Mouse (Mus musculus) embryonic facial prominence, embryonic 10.5 days (tissue): Measurements from ENCODE around the gene Tmem54. TPM values are rescaled to one million over a fixed set of nuclear protein-coding genes. Genes with fewer than 3 reads are reported as not detected.
A peak's percentile ranks its signal among the peaks of the same experiment; 100 is the strongest.

Experiments
- DNase-seq: peaks from one replicate; pipeline ENCODE4 v3.0.0-alpha.2; 2017; ENCODE audit warnings: low spot score
- H3K27ac ChIP-seq: fragments of 300-500 bp; sonication (generic); replicated peaks from 2 replicates; pipeline ENCODE4 v1.5.1; 2016; ENCODE audit warnings: mild to moderate bottlenecking
- H3K27me3 ChIP-seq: fragments of 300-500 bp; sonication (generic); replicated peaks from 2 replicates; pipeline ENCODE4 v1.6.1; 2016; ENCODE audit warnings: low read depth, mild to moderate bottlenecking; ENCODE audit not compliant: poor library complexity, severe bottlenecking
- H3K36me3 ChIP-seq: fragments of 300-500 bp; sonication (generic); replicated peaks from 2 replicates; pipeline ENCODE4 v1.6.1; 2016; ENCODE audit warnings: mild to moderate bottlenecking, moderate library complexity
- H3K4me1 ChIP-seq: fragments of 300-500 bp; sonication (generic); 2 replicates; pipeline ENCODE4 v1.6.1; 2016
- H3K4me3 ChIP-seq: fragments of 300-500 bp; sonication (generic); 2 replicates; pipeline ENCODE4 v1.5.1; 2016; ENCODE audit warnings: mild to moderate bottlenecking, moderate library complexity
- H3K9me3 ChIP-seq: fragments of 300-500 bp; sonication (generic); 2 replicates; pipeline ENCODE4 v1.6.1; 2016; ENCODE audit warnings: mild to moderate bottlenecking
- WGBS: fragments of 180-500 bp; shearing (Covaris S2); methylation state at CpG from one replicate; pipeline ENCODE4 v1.1.7; 2016; 5-methylcytosine and 5-hydroxymethylcytosine counted together
- polyA plus RNA-seq: library from polyadenylated mRNA; unstranded; fragments of >200 nt; fragmentation: Nextera tagmentation; extraction: Ambion mirVana; gene quantifications from 2 replicates; pipeline ENCODE4 v1.2.1, GENCODE M21; 2016

Gene Tmem54
- polyA plus RNA-seq, 1 experiment from 2014 or later = 10.6 TPM

DNA sequence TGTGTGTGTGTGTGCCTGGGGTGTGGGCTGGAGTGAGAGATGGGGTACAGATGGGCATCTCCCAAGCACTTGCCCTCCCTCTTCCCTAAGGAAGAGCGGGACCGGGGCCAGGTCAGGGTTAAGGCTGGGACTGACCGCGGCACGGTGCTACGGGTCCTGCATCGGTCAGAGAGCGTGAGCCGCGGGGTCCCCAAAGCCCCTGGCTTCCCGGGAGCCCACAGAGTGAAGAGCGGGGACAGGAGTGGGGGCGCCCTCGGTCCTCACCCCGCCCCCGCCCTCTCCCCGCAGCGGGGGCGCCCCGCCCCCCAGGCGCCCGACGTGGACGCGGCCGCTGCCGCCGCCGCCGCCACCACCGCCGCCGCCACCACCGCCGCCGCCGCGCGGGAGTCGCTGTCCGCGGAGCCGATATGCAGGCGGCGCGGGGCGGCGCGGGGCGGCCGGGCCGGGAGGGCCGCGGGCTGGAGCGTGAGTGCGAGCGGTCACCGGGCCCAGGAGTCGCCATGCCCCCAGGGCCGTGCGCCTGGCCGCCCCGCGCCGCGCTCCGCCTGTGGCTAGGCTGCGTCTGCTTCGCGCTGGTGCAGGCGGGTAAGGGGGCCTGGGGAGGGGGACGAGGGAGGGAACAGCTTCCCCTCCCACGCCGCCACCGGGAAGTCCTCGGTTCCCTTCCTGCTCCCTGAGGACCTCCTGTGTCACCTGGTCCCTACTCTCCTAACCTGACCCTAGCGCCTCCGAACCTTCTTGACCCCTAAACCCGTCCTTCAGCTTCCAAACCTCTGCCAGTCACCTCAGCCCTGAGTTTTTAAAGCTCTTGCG is 31.4 kb downstream of the Tmem54 start, which contains the start of gene Fndc5:
TSS of gene Fndc5 (plus strand) at position 421 of the 813 bp plus-strand sequence.
- WGBS = 2% methylated on average over 79 of the region's 80 CpGs
- Histone ChIP-seq H3K36me3 (no peaks in the 10 kb centered on the region), H3K4me3 (peak within 1 kb of the TSS; percentile 70), H3K27ac (peak within 1 kb of the TSS; percentile 71), H3K27me3 (peaks cover 59% of the 10 kb centered on the region), H3K4me1 (peaks cover 33% of the 10 kb centered on the region), H3K9me3 (no peaks in the 10 kb centered on the region)
- peak; percentile 56 for DNase-seq

DNA sequence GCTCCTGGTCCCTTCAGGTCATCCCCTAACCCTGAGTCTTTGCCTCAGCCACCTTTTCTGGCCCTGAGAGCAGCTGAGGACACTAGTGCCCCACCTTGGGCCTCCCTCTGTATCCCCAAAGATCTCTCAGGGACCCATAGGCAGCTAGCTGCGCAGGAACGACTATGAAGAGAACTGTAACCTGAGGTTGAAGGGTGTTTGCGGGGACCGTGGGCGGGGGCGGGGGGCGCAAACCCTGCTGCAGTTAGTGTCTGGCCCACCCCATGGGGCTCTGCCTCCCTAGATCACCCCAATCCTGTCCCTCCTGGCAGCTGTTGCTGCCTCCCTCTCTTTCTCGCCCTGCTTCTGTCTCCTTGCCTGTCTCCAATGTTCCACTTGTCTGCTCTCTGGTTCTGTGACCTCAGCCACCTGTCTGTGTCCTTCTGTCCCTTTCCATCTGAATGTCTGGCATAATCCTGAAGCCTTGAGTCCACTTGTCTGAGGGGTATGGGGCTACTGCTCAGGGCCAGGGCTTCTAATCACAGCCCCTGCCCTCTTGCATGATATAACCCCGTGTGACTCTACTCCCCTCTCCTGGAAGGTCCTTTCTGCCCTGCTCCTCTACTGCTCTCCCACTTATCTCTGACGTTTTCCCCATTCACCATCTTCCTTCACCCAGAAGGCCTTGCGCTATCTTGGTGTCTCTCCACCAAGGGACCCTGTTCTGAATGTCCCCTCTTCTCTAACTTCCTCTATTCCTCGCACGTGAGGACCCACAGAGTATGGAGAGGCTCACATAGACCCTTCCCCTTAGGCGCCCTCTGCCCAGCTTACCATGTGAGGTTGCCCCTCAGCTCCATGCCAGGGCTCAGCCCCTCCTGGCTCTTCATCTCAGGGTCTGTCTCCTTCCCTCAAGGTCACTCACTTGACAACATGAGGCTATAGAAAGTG is 32.3 kb downstream of the Tmem54 start:
- Histone ChIP-seq H3K27ac (peak overlapping the region; percentile 71), H3K27me3 (peaks cover 51% of the 10 kb centered on the region), H3K4me1 (peaks cover 33% of the 10 kb centered on the region), H3K9me3 (no peaks in the 10 kb centered on the region), H3K36me3 (peaks cover 3% of the 10 kb centered on the region; the same call in 1 of the 2 replicates), H3K4me3 (peak overlapping the region; percentile 70)
- no peak for DNase-seq
- WGBS = 40% methylated on average over 14 of the region's 14 CpGs

DNA sequence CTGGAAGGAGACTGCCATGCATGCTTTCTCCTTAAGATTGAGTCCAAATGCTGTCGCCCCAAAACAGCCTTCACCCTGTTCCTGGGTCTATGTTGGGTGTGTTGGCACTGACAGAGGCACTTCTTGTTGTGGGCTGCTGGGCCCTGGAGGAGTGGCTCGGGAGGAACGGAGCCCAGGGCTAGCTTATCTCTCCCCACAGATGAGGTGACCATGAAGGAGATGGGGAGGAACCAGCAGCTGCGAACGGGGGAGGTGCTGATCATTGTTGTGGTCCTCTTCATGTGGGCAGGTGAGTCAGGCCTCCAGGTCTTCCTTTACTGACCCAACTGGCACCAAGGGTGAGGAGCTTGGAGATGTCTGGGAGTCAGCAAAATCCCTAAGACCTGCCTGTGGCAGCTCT is 34.3 kb downstream of the Tmem54 start:
- no peak for DNase-seq
- H3K4me3 ChIP-seq = no peak overlapping the region
- no peak overlapping the region for H3K27ac ChIP-seq
- no peaks in the 10 kb centered on the region for H3K9me3 ChIP-seq
- H3K36me3 ChIP-seq = peaks cover 16% of the 10 kb centered on the region
- peaks cover 39% of the 10 kb centered on the region for H3K4me1 ChIP-seq
- 87% methylated on average over 5 of the region's 5 CpGs for WGBS
- H3K27me3 ChIP-seq = peaks cover 51% of the 10 kb centered on the region

DNA sequence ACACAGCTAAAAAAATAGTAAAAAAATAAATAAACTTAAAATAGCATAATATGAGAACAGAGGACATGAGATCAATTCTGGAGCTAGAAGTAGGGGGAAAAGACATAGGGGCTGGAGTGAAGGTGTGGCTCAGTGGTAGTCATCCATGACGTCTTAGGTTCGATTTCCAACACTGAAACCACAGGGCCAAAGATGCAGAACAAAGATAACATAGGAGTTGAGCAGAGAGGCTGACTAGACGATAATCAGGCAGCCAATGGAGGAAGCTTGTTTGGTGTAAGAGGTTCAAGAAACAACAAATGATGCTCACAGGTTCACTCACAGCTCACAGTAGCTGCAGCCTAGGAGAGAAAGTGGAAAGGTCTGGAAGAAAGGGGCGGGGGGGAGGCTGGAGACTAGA is 35.5 kb downstream of the Tmem54 start:
- Histone ChIP-seq H3K4me1 (peaks cover 34% of the 10 kb centered on the region), H3K4me3 (no peak overlapping the region), H3K27me3 (peaks cover 42% of the 10 kb centered on the region), H3K9me3 (no peaks in the 10 kb centered on the region), H3K27ac (no peak overlapping the region), H3K36me3 (peaks cover 22% of the 10 kb centered on the region)
- no peak for DNase-seq
- WGBS = 89% methylated on average over 4 of the region's 4 CpGs

DNA sequence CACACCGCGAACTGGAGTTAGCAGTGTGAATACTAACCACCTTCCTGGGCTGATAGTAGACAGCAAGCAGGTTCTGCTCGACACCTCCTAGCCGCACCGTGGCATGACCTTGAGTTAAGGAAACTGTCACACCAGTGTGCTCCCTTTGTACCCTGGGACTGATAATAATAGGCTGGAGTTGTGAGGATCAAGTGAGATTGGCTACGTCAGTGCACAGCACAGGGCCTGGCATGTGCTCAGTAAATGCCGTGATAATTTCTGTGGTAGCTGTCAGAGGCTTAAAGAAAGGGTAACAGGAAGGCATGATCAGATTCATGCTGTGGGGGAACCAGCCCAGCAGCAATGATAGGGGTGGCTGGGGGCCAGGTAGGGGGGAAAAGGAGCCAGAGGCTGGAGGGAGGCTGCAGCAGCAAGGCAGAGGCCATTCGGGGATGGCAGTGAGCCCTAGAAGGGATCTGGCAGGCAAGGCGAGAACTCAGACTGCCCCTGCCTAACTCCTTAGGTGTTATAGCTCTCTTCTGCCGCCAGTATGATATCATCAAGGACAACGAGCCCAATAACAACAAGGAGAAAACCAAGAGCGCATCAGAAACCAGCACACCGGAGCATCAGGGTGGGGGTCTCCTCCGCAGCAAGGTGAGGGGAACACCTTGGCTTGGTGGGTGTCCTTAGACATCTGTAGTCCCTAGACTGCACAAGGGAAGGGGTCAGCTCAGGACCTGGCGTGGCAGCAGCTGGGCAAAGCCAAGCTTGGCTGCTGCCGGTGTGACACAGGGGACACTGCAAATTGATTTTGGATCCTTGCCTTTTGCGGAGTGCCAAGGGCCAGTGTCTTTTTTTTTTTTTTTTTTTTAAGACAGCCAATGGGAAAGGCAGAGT is 36.5 kb downstream of the Tmem54 start:
- Histone ChIP-seq H3K9me3 (no peaks in the 10 kb centered on the region), H3K4me3 (no peak overlapping the region), H3K27ac (no peak overlapping the region), H3K36me3 (peaks cover 24% of the 10 kb centered on the region), H3K4me1 (peaks cover 27% of the 10 kb centered on the region), H3K27me3 (peaks cover 33% of the 10 kb centered on the region)
- no peak for DNase-seq
- WGBS = 83% methylated on average over 17 of the region's 17 CpGs

DNA sequence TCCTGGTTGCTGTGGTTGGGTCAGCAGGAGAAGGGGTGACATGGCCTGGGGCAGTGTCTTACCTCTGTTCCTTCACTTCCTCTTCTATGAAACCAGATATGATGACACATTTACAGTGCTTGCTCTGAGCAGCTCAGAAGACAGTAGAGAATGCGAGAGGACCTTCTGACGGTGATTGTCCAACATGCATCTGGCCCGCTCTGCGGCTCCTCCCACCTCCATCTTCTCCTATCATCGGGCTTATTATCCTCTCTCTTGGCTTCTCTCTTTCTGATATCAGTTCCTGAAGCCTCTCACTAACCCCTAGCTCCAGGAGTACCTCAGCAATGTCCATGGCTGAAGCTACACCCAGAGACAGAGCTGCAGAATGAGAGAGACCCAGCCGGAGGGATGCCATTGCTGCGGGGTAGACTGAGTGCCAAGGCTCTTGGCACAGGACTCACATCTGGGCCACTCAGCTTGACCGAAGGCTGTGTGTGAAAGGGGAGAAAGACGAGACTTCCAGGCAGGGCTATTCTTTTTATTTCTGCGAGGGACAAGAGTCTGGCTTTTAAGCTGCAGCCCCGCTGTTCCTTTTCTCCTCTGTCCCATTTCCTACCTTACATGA is 37.2 kb downstream of the Tmem54 start:
- Histone ChIP-seq H3K27ac (no peak overlapping the region), H3K27me3 (peaks cover 26% of the 10 kb centered on the region), H3K4me3 (no peak overlapping the region), H3K9me3 (no peaks in the 10 kb centered on the region), H3K4me1 (peaks cover 20% of the 10 kb centered on the region), H3K36me3 (peaks cover 27% of the 10 kb centered on the region)
- DNase-seq = no peak
- 85% methylated on average over 11 of the region's 11 CpGs for WGBS

DNA sequence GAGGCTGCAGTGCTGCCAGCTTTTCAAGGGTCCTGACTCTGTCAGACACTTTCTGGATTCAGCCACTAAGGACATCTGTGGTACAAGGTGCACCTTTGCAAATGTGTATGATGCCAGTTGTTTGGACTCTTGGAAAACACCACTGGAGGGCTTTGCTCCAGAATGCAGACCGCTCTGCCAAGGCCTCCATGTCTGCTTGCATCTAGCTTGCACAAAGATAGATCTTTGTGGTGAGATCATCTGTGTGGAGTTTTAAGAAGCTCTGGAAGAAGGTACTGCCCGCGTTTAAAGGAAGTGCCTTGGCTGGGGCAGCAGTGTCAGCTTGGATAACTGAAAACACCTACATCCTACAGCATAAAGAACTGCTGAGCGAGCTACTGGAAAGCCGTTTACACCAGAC is 38.2 kb downstream of the Tmem54 start:
- WGBS = 86% methylated on average over 5 of the region's 5 CpGs
- no peak for DNase-seq
- Histone ChIP-seq H3K27ac (no peak overlapping the region), H3K9me3 (no peaks in the 10 kb centered on the region), H3K27me3 (peaks cover 16% of the 10 kb centered on the region), H3K4me3 (no peak overlapping the region), H3K4me1 (peaks cover 14% of the 10 kb centered on the region), H3K36me3 (peaks cover 36% of the 10 kb centered on the region)

DNA sequence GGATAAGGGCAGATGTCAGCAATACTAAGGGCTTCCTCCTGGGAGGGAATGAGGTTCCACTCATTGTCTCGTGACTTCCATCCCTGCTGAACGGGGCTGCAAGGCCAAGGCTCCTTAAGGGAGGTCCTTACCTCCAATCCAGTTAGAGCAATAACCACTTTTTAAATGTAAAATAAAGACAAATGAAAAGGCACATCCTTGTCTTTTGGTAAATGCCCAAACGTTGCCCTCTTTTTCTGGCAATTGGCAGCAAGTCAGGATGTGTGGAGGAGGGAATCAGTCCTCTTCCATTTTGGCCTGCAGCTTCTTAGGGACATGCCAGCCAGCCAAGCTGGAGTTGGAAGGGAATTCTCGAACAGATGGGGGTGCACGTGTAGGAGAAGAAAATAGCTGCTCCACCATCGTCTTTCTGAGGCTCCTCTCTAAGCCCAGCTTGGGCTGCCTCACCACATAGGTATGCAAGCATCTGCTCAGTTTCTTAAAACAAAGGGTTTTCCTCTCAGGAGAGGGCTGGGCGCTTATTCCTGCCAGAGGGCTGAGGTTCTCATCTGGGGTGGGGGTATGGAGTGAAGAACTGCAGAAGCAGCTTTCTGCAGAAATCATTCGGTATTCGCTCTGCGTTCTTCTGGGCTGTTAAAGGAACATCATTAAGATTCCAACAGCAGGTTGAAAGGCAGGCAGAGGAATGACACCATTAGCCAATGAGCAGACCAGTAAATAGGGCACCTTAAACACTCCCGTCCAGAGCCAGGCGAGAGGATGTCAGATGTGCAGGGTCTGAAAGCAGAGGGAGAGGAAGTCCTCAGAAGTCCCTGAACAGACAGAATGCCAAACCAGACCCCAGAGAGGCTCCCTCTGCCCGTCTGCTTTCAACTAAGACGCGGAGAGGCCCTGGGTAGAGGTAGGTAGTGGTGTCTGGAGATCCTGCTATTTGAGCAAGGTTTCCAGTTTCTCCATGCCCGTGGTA is 39.3 kb downstream of the Tmem54 start:
- H3K27ac ChIP-seq = 0 out of 2 replicates have a peak overlapping the region, but pooled peaks have one; percentile 6
- peaks cover 48% of the 10 kb centered on the region for H3K36me3 ChIP-seq
- no peak for DNase-seq
- no peaks in the 10 kb centered on the region for H3K9me3 ChIP-seq
- H3K27me3 ChIP-seq = peaks cover 5% of the 10 kb centered on the region
- WGBS = 69% methylated on average over 16 of the region's 16 CpGs
- peaks cover 14% of the 10 kb centered on the region for H3K4me1 ChIP-seq
- no peak overlapping the region for H3K4me3 ChIP-seq

DNA sequence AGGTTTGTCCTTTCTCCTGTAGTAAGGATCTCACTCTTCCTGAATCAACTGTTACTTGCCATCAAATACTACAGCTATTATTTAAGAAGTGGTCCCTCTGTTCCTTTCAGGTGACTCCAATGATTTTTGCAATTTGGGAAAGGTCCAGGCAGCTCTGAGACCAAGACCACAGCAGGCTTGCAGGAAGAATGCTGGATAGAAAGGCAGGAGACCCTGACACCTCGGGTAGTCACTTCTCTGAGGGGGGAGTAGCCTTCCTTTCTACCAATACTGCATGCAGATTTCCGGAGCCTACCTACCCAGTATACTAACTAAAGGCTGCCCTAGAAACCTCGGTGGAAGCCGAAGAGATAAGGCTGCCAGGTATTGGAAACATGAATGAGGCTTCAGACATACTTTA is 40.1 kb downstream of the Tmem54 start:
- Histone ChIP-seq H3K36me3 (peaks cover 55% of the 10 kb centered on the region), H3K27me3 (no peaks in the 10 kb centered on the region), H3K4me1 (peaks cover 14% of the 10 kb centered on the region), H3K27ac (no peak overlapping the region), H3K9me3 (no peaks in the 10 kb centered on the region), H3K4me3 (no peak overlapping the region)
- 74% methylated on average over 4 of the region's 4 CpGs for whole genome bisulfite sequencing
- no peak for DNase-seq

DNA sequence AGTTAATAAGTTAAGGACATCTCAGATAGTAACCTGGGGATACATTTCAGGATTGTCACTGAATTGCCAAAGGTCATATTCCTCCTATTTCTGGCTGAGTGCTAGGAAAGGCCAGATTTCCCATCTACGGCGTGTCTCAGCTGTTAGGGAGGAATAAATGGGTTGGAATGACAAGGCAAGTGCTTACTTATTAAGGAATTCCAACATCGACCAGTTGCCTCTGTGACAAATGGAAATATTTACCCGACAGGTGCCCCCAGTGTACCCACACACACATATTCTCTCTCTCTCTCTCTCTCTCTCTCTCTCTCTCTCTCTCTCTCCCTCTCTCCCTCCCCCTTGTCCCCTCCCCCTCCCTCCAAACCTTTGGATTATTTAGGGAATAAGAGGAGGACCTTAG is 40.6 kb downstream of the Tmem54 start:
- H3K9me3 ChIP-seq = no peaks in the 10 kb centered on the region
- WGBS = 80% methylated on average over 4 of the region's 4 CpGs
- DNase-seq = no peak

DNA sequence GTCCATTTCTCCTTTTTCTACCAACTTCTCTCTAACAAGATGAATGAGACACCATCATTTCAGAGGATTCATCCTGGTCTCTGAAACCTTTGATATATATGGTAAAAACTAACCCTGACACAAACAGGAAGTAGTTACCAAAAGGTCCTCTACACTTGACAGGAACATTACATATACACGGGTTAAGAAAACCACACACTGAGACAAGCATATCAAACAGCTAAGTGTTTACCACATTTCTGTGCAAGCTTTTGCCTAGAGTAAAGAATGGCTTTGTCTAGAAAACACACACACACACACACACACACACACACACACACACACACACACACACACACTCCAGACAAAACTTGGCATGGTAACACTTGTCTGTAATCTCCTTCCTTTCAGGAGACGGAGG is 41.0 kb downstream of the Tmem54 start:
- Histone ChIP-seq H3K4me1 (peaks cover 14% of the 10 kb centered on the region), H3K9me3 (no peaks in the 10 kb centered on the region), H3K27ac (no peak overlapping the region), H3K27me3 (no peaks in the 10 kb centered on the region), H3K4me3 (no peak overlapping the region), H3K36me3 (peaks cover 65% of the 10 kb centered on the region)
- DNase-seq = no peak
- WGBS = 85% methylated on average over 2 of the region's 2 CpGs

More for the DNA sequence above, 40.6 kb downstream of the Tmem54 start:
- Histone ChIP-seq H3K4me3 (no peak overlapping the region), H3K27ac (no peak overlapping the region), H3K27me3 (no peaks in the 10 kb centered on the region), H3K4me1 (peaks cover 14% of the 10 kb centered on the region), H3K36me3 (peaks cover 61% of the 10 kb centered on the region)
